Mouse (Mus musculus) CH12.LX (cell line): ENCODE data around the gene Cog1. TPM values are rescaled to one million over a fixed set of nuclear protein-coding genes. Genes with fewer than 3 reads are reported as not detected.

Experiments used
- DNase-seq: peaks from one replicate; pipeline ENCODE4 v3.0.0-alpha.2; 2013; ENCODE audit errors: extremely low read depth
- H3K27ac ChIP-seq: 2 replicates; pipeline ENCODE4 v1.5.1; 2012; ENCODE audit warnings: low read depth, mild to moderate bottlenecking, control low read depth, moderate library complexity; ENCODE audit not compliant: insufficient read depth
- H3K27me3 ChIP-seq: replicated peaks from 2 replicates; pipeline ENCODE3; 2012; ENCODE audit warnings: inconsistent platforms
- H3K36me3 ChIP-seq, 2 experiments: replicated peaks in 1 of 2; 2 replicates each; pipeline versions ENCODE3 to v1.6.1; 2012; ENCODE audit warnings: inconsistent platforms in 1 of 2, low read length in 1 of 2, mild to moderate bottlenecking in 1 of 2, mixed read lengths in 1 of 2, moderate library complexity in 1 of 2; ENCODE audit not compliant: control insufficient read depth in 1 of 2, insufficient read depth in 1 of 2
- H3K4me1 ChIP-seq, 2 experiments: 2 replicates each; pipeline ENCODE4 v1.6.1; 2012; ENCODE audit warnings: inconsistent platforms in 1 of 2, moderate library complexity in 1 of 2; ENCODE audit not compliant: insufficient read depth in 2 of 2, control insufficient read depth in 1 of 2
- H3K4me2 ChIP-seq: 2 replicates; pipeline ENCODE4 v1.6.1; 2012; ENCODE audit warnings: low read depth, mild to moderate bottlenecking, control low read depth; ENCODE audit not compliant: poor library complexity, insufficient read depth, severe bottlenecking
- H3K4me3 ChIP-seq, 3 experiments: fragments of 150-350 bp in 1 of 3; sonication (generic) in 1 of 3; replicated peaks in 1 of 3; 2 replicates each; pipeline versions ENCODE3 to v1.5.1; 2011 to 2012; ENCODE audit warnings: low read depth in 2 of 3, low read length in 2 of 3, mild to moderate bottlenecking in 2 of 3, moderate library complexity in 2 of 3, control low read depth in 1 of 3, improper control_type of control experiment in 1 of 3, inconsistent platforms in 1 of 3, mixed read lengths in 1 of 3; ENCODE audit not compliant: poor library complexity in 1 of 3
- H3K79me2 ChIP-seq: replicated peaks from 2 replicates; pipeline ENCODE4 v1.6.1; 2012; ENCODE audit warnings: mild to moderate bottlenecking, moderate library complexity; ENCODE audit not compliant: control insufficient read depth, poor library complexity, insufficient read depth, severe bottlenecking; ENCODE audit errors: extremely low read depth
- H3K9ac ChIP-seq: 2 replicates; pipeline ENCODE4 v1.6.1; 2012; ENCODE audit warnings: low read depth, mild to moderate bottlenecking, control low read depth, moderate library complexity; ENCODE audit not compliant: insufficient read depth
- H3K9me3 ChIP-seq: replicated peaks from 2 replicates; pipeline ENCODE3; 2012; ENCODE audit warnings: low read length, inconsistent platforms, mixed read lengths
- BHLHE40 ChIP-seq: IDR thresholded peaks from 2 replicates; pipeline ENCODE4 v1.6.1; 2011; ENCODE audit warnings: mild to moderate bottlenecking, low read depth, low read length, improper control_type of control experiment
- CHD1 ChIP-seq: IDR thresholded peaks from 2 replicates; pipeline ENCODE4 v1.6.1; 2012; ENCODE audit warnings: low read depth, low read length, improper control_type of control experiment, inconsistent platforms
- CTCF ChIP-seq, 2 experiments: IDR thresholded peaks in 1 of 2; conservative IDR thresholded peaks in 1 of 2; 2 replicates each; pipeline ENCODE4 v1.5.1; 2011 to 2012; ENCODE audit warnings: low read depth in 2 of 2, low read length in 2 of 2, improper control_type of control experiment in 1 of 2, inconsistent platforms in 1 of 2, mild to moderate bottlenecking in 1 of 2, moderate library complexity in 1 of 2
- ELF1 ChIP-seq: IDR thresholded peaks from 2 replicates; pipeline ENCODE4 v1.6.1; 2014; ENCODE audit warnings: low read depth, mild to moderate bottlenecking, inconsistent platforms, low read length, improper control_type of control experiment
- ETS1 ChIP-seq: conservative IDR thresholded peaks from 2 replicates; pipeline ENCODE4 v1.6.1; 2012; ENCODE audit warnings: low read depth, mild to moderate bottlenecking, inconsistent platforms, low read length, improper control_type of control experiment, moderate library complexity
- HCFC1 ChIP-seq: IDR thresholded peaks from 2 replicates; pipeline ENCODE4 v1.6.1; 2012; ENCODE audit warnings: low read depth, mild to moderate bottlenecking, inconsistent platforms, low read length, improper control_type of control experiment
- JUND ChIP-seq: conservative IDR thresholded peaks from 2 replicates; pipeline ENCODE4 v1.6.1; 2011; ENCODE audit warnings: low read depth, low read length, improper control_type of control experiment
- MAFK ChIP-seq: IDR thresholded peaks from 2 replicates; pipeline ENCODE4 v1.6.1; 2011; ENCODE audit warnings: low read length, improper control_type of control experiment; ENCODE audit not compliant: insufficient replicate concordance
- MAX ChIP-seq: IDR thresholded peaks from 2 replicates; pipeline ENCODE4 v1.6.1; 2011; ENCODE audit warnings: low read length, improper control_type of control experiment
- MAZ ChIP-seq: IDR thresholded peaks from 2 replicates; pipeline ENCODE4 v1.6.1; 2012; ENCODE audit warnings: low read depth, mild to moderate bottlenecking, inconsistent platforms, low read length, improper control_type of control experiment, moderate library complexity
- MEF2A ChIP-seq: IDR thresholded peaks from 2 replicates; pipeline ENCODE4 v1.6.1; 2014; ENCODE audit warnings: low read depth, mild to moderate bottlenecking, inconsistent platforms, low read length, improper control_type of control experiment, borderline replicate concordance
- MXI1 ChIP-seq: IDR thresholded peaks from 2 replicates; pipeline ENCODE4 v1.6.1; 2011; ENCODE audit warnings: mild to moderate bottlenecking, low read depth, low read length, improper control_type of control experiment
- MYC ChIP-seq: IDR thresholded peaks from 2 replicates; pipeline ENCODE4 v1.6.1; 2011; ENCODE audit warnings: low read depth, mild to moderate bottlenecking, improper control_type of control experiment, low read length
- NRF1 ChIP-seq: IDR thresholded peaks from 2 replicates; pipeline ENCODE4 v1.6.1; 2014; ENCODE audit warnings: low read depth, mild to moderate bottlenecking, inconsistent platforms, low read length, improper control_type of control experiment, moderate library complexity
- POLR2A ChIP-seq: IDR thresholded peaks from 2 replicates; pipeline ENCODE4 v1.6.1; 2011; ENCODE audit warnings: low read depth, mild to moderate bottlenecking, improper control_type of control experiment, low read length
- POLR2AphosphoS2 ChIP-seq: IDR thresholded peaks from 2 replicates; pipeline ENCODE4 v1.6.1; 2011; ENCODE audit warnings: low read depth, low read length, improper control_type of control experiment
- RAD21 ChIP-seq: IDR thresholded peaks from 2 replicates; pipeline ENCODE4 v1.6.1; 2011; ENCODE audit warnings: low read depth, mild to moderate bottlenecking, low read length, improper control_type of control experiment, moderate library complexity
- RCOR1 ChIP-seq: conservative IDR thresholded peaks from 2 replicates; pipeline ENCODE4 v1.6.1; 2012; ENCODE audit warnings: low read depth, mild to moderate bottlenecking, inconsistent platforms, low read length, improper control_type of control experiment
- SMC3 ChIP-seq: IDR thresholded peaks from 2 replicates; pipeline ENCODE4 v1.6.1; 2011; ENCODE audit warnings: low read depth, low read length, improper control_type of control experiment
- TCF12 ChIP-seq: IDR thresholded peaks from 2 replicates; pipeline ENCODE4 v1.6.1; 2014; ENCODE audit warnings: low read depth, mild to moderate bottlenecking, inconsistent platforms, low read length, improper control_type of control experiment
- UBTF ChIP-seq: IDR thresholded peaks from 2 replicates; pipeline ENCODE4 v1.6.1; 2012; ENCODE audit warnings: low read depth, mild to moderate bottlenecking, inconsistent platforms, low read length, improper control_type of control experiment, moderate library complexity
- USF1 ChIP-seq: IDR thresholded peaks from 2 replicates; pipeline ENCODE4 v1.6.1; 2014; ENCODE audit warnings: low read depth, mild to moderate bottlenecking, inconsistent platforms, low read length, improper control_type of control experiment
- USF2 ChIP-seq: conservative IDR thresholded peaks from 2 replicates; pipeline ENCODE4 v1.6.1; 2011; ENCODE audit warnings: low read depth, low read length, improper control_type of control experiment
- ZKSCAN1 ChIP-seq: IDR thresholded peaks from 2 replicates; pipeline ENCODE4 v1.6.1; 2012; ENCODE audit warnings: low read depth, inconsistent platforms, low read length, improper control_type of control experiment, borderline replicate concordance
- ZMIZ1 ChIP-seq: IDR thresholded peaks from 2 replicates; pipeline ENCODE4 v1.6.1; 2012; ENCODE audit warnings: low read depth, mild to moderate bottlenecking, inconsistent platforms, low read length, improper control_type of control experiment
- dilution Hi-C: fragments of 300-500 bp; cut with MboI; formaldehyde crosslinking; loops from 2 replicates; pipeline ENCODE4 v1.14.3; 2020; ENCODE audit warnings: low sequenced_read_pairs; ENCODE audit not compliant: extremely low pct_unique_long_range_greater_than_20kb, extremely low pct_ligation_motif_present
- in situ Hi-C: fragments of 300-500 bp; cut with MboI; formaldehyde crosslinking; loops from 3 replicates; pipeline ENCODE4 v1.14.3; 2019; ENCODE audit warnings: low sequenced_read_pairs, low pct_ligation_motif_present, low pct_unique_long_range_greater_than_20kb, mixed read lengths
- polyA plus RNA-seq: library from polyadenylated mRNA; unstranded; fragments of >175 nt; gene quantifications from 2 replicates; pipeline ENCODE4 v1.2.1, GENCODE M21; 2012; ENCODE audit warnings: low read depth; ENCODE audit not compliant: insufficient read length
- total RNA-seq, 2 experiments: library from RNA; depleted of rRNA; stranded (reverse); fragments of 300-350 nt in 1 of 2; fragments of >200 nt in 1 of 2; gene quantifications; 2 replicates each; pipeline ENCODE4 v1.2.3; 2012 to 2014

Cog1 gene
- total and polyA plus RNA-seq, 3 experiments, result 15.8 to 38.6 (median 28.2) TPM

DNA sequence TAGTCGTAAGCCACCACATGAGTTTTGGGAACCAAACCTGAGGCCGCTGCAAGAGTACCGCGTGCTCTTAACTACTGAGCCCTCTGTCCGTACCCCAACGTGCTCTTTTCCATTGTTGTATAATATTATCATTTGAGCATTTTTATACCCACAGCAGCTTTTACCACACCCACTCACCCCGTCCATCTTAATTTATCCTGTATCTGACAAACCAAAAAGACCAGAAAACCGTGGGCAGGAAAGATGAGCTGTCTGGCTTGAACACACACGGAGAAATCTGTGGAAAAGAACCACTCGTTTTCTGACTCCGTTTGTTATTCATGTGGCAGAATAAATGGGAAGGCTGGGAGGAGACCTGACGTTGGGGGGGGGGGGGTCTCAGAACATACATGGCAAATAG is 41.5 kb downstream of the Cog1 start:
- dilution Hi-C loops, result no loop called here
- in situ Hi-C loops, result no loop called here
- peaks cover 49 to 79% of the 10 kb centered on the region in 2 experiments for H3K36me3 ChIP-seq
- H3K4me1 ChIP-seq, result peaks cover 8 to 58% of the 10 kb centered on the region in 2 experiments
- peaks cover 20% of the 10 kb centered on the region for H3K79me2 ChIP-seq
- no peak overlapping the region for H3K4me3 ChIP-seq
- DNase-seq, result no peak
- peaks cover 3% of the 10 kb centered on the region for H3K9me3 ChIP-seq
- H3K27ac ChIP-seq, result no peak overlapping the region
- TF ChIP-seq USF2 (no peak), RAD21 (no peak), ZKSCAN1 (no peak), CHD1 (no peak), ZMIZ1 (no peak), POLR2AphosphoS2 (no peak), MEF2A (no peak), ETS1 (no peak), MXI1 (no peak), MAZ (no peak), RCOR1 (no peak), POLR2A (no peak), HCFC1 (no peak), TCF12 (no peak)
- no peaks in the 10 kb centered on the region for H3K27me3 ChIP-seq
- no peak overlapping the region for H3K9ac ChIP-seq
- no peak overlapping the region for H3K4me2 ChIP-seq

DNA sequence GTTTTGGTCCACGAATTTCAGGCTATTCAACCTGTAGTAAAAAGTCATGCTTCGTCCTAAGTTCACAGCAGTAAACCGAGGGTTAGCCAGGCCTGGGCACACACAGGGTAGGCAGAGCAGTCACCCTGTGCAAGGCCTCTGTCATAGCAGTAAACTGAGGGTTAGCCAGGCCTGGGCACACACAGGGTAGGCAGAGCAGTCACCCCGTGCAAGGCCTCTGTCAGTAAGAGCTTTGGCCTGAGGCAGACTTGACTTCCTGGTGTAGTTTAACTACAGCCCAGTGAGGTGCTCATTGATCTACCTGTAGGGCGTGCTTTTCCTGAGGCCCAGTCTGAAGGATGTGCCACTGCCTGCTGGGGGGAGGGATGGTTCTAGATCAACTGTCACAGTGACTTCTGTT is 42.3 kb downstream of the Cog1 start:
- no peak for DNase-seq
- TF ChIP-seq BHLHE40, result no peak
- no peak for TF ChIP-seq POLR2AphosphoS2
- no peak for TF ChIP-seq MAZ
- no peak for TF ChIP-seq MXI1
- no peak; the same call in 1 of the 2 replicates for TF ChIP-seq MAX
- TF ChIP-seq CTCF (conservative IDR thresholded peaks at IDR 0.05 in 1 of 2, IDR thresholded peaks at IDR 0.05 in 1 of 2; ENCODE audit: low read depth in 2 of 2, low read length in 2 of 2), result no peak
- no peak for TF ChIP-seq TCF12
- no peak for TF ChIP-seq MAFK
- no peak for TF ChIP-seq ZKSCAN1
- no peak for TF ChIP-seq USF1
- no peak for TF ChIP-seq NRF1
- no peak for TF ChIP-seq RAD21
- no peak for TF ChIP-seq RCOR1
- no peak for TF ChIP-seq JUND
- TF ChIP-seq MYC, result no peak
- no peak for TF ChIP-seq USF2
- TF ChIP-seq ELF1, result no peak
- no peak for TF ChIP-seq UBTF
- no peak for TF ChIP-seq HCFC1
- TF ChIP-seq SMC3, result no peak
- Histone ChIP-seq H3K79me2 (peaks cover 12% of the 10 kb centered on the region), H3K4me3 (peak overlapping the region in 1 of 3 experiments; percentile 11), H3K27ac (peak overlapping the region; percentile 37), H3K4me2 (no peak overlapping the region), H3K9ac (no peak overlapping the region), H3K27me3 (no peaks in the 10 kb centered on the region), H3K4me1 (peaks cover 8 to 52% of the 10 kb centered on the region in 2 experiments), H3K36me3 (peaks cover 51 to 87% of the 10 kb centered on the region in 2 experiments), H3K9me3 (peaks cover 5% of the 10 kb centered on the region)
- in situ Hi-C loops (no loop called here), dilution Hi-C loops (no loop called here)
